Mouse (Mus musculus) bone marrow macrophage, adult 2 months (primary cell): ENCODE measurements around the gene Cox7a2l.

ENCODE experiments used
- CTCF ChIP-seq: IDR thresholded peaks from 2 replicates; pipeline ENCODE4 v1.5.1; 2012; ENCODE audit warnings: low read depth, mild to moderate bottlenecking, low read length, moderate library complexity
- POLR2A ChIP-seq: IDR thresholded peaks from 2 replicates; pipeline ENCODE4 v1.6.1; 2012; ENCODE audit warnings: mild to moderate bottlenecking, low read depth, low read length, borderline replicate concordance

DNA sequence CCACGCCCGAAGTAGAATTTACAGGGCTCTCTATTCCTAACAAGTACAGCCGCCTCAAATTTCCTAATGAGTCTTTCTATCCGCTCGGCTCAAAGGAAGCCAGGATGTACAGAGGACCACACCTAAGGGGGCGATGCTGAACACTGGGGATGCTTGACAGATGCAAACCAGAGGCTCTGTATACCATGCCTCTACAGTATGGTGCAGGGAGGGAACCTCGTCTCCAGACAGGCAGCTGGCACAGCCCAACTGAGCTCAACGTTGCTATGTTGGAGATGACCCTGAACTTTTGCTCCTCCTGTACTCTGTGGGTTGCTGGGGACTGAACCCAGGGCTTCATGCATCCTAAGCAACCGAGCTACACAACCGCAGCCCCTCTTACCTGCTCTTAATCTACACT lies 30.0 kb upstream of the Cox7a2l start:
- TF ChIP-seq CTCF (no peak), POLR2A (no peak)
